Mouse (Mus musculus) cerebral cortex, adult 2 months (tissue): ENCODE data around the gene Nup35.

Experiments
- WGBS: fragments of 180-500 bp; shearing (Covaris S2); methylation state at CpG from one replicate; pipeline ENCODE4 v1.1.7; 2018; 5-methylcytosine and 5-hydroxymethylcytosine counted together

The Nup35 gene

DNA sequence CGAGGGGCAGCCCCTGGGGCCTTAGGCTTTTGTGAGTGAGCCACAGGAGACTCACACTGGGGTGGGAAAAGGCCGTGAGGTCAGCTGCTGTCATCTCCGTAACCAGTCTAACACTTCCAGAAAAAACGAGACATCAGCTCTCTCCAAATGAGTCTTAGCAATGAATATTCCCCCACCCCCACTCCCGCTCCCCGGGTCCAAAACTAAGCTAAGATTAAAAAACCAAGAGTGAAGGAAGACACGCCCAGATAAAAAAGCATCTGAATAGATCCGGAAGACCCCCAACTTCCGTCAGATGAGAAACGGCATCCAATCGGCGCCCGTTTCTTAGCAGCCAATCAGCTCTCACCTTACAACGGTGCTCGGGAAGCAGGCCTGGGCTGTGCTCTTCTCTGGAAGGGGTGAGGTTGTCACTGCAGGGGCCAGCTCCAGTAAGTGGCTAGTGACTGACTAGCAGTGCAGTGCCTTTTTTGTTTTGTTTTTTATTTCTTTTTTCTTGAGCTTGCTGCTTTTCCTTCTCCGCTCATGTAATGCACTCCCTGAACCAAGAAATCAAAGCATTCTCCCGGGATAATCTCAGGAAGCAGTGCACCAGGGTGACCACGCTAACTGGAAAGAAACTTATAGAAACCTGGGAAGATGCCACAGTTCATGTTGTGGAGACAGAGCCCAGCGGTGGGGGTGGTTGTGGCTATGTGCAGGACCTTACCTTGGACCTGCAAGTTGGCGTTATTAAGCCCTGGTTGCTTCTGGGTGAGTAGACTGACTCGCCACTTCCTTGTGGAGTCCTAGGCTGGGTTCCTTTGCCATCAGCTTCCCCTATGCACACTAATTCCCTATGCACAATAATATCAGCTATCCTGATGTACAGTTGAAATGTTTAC lies at the start of gene Nup35, which contains the start of gene Dusp19:
Gene Nup35, plus strand, starts transcription at position 383 of the 884 bp plus-strand sequence.
Gene Dusp19, plus strand, starts transcription at position 192 of the 884 bp plus-strand sequence.
- WGBS = under 1% methylated on average over 21 of the region's 21 CpGs

- WGBS = 53% methylated on average over 4 of the region's 4 CpGs
Observed at GRCm38 (mm10) chr2:80567411-80567810, 49.6 kb upstream of the Nup35 start.

DNA sequence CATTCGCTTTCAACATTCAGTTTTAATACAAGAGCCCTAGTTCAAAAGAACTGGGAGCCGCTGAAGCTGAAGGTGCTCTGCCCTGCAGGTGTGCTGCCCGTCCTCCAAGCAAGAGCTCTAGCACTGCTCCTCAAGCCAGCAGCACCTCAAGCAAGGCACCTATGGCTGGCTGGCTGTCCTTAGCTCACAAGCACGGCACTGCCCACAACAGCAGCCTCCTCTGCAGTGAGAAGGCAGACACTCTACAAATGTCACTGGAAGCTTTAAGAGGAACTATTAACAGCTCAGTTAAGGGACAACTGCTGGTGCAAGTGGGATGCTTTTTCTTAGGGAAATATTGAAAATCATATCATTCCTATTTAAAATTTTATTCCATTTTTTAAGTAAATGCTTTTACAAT lies 46.4 kb upstream of the Nup35 start:
- 36% methylated on average over 4 of the region's 4 CpGs for WGBS

DNA sequence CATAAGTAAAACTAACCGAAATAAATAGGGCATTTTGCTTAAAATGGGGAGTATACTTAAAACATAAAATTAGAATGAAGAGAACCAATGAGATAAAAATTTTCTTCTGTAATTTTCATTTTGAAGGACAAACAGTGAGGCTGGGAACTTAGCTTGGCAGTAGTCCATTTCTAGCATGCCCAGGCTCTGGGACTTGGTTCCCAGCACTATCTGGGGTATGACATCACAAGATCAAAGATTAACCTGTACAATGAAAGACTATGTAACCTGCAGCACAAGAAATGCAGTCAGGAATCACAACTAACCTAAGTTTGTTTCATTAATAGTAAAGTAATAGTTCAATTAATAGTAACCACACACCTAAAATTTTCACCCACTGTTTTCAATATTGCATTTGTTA lies 39.8 kb upstream of the Nup35 start:
- 83% methylated on average over 1 of the region's 1 CpGs for WGBS

GRCm38 (mm10) chr2:80579253-80579891 lies 37.7 kb upstream of the Nup35 start:
- 9% methylated on average over 6 of the region's 6 CpGs for WGBS

- WGBS = under 1% methylated on average over 65 of the region's 65 CpGs
Observed at GRCm38 (mm10) chr2:80580311-80580961, 36.6 kb upstream of the Nup35 start.

DNA sequence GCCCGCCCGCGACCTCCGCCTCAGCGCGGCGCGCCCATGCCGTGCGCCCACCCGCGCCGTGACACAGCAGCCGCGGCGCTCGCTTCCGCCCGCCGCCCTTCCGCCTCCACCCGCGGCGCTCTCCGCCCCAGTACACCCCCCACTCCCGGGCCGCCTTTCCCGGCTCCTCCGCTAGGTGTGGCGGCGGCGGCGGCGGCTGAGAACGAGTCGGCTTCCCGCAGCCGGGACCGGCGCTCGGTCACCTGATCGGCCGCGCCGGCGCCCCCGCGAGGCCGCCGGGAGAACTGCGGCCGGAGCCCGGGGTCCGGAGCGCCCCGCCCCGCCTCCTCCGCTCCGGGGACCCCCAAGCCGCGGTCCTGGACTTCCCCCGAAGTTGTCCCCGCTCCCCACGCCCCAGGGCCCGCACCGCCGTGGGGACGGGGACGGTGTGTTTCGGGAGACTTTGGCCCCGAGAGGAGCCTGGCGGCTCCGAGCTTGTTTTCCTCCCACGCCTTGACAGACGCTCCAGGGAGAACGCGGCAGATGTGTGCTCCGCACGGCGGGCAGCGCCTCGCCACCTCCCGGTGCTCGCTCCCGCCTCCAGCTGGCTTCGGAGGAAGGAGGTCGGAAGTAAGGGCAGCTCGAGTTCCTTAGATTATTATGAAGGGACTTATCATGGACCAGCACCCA lies 35.9 kb upstream of the Nup35 start, which contains the start of gene Nckap1:
Gene Nckap1, minus strand, starts transcription at position 338 of the 669 bp plus-strand sequence.
- WGBS = under 1% methylated on average over 85 of the region's 88 CpGs

DNA sequence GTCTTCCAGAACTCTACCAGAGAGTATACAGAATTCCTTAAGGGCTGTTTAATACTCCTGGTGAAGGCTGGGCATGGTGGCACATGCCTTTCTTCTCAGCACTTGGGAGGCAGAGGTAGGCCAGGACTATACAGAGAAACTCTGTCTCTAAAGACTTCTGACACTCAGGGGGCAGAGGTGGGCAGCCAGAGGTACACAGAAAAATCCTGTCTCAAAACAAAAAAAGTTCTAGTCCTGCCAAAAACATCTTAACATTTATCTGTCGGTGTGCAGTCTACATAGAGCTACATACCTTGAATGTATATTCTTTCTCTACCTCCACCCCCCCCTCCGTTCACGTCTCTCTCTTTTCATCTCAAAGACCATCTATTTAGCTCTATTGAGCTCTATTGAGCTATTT lies 34.7 kb upstream of the Nup35 start:
- 88% methylated on average over 3 of the region's 3 CpGs for WGBS

DNA sequence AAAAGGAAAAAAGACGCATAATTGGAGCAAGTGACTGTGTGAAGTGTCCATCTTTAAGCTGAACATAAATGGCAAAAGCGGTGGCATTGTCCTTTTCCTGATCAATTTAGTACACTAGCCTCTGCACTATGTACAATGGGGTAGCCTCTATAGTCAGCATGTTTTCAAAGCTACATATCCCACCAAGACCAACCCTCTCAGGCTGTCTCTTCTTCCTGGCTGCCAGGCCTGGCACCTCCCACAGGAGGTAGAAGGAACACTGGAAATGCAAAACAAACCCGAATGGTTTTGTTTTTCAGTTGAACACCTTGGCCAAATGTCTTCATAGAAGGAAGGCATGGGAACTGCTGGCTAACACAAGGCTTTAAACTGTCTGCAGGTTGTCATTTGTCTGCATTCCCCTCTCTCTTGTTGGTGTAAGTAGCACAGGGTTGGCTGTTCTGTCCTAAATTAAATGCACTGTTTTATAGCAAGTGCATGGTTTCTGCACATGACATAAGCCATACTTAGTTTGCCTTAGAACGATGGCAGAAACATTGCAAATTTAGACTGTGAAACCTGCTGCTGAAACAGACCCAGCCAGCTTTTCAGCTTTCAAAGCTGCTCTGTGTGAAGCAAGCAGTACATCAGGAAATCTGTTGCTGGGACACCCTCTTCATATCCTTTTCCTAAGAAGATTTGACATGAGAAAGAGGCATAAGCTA lies 22.7 kb upstream of the Nup35 start:
- 40% methylated on average over 4 of the region's 4 CpGs for WGBS

GRCm38 (mm10) chr2:80596960-80597359 lies 20.1 kb upstream of the Nup35 start:
- WGBS = 33% methylated on average over 5 of the region's 5 CpGs

DNA sequence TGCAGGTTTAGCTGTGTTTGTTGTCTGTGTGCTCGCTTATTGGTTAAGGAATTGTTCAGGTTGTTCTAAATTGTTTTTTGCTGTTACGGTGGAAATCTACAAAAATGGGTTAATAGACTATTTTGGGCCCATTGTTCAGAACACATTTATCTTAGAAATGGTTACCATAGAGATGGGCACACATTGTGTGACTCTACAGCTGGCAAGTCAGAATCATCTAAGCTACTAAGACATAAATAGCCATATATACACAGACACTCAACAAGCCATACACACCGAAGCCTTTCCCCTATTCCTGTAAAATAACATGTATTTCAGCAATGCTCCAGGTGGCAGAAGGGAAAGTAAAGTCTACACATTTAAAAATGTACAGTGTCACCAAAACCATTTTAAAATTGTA lies 17.2 kb upstream of the Nup35 start:
- WGBS = 54% methylated on average over 3 of the region's 3 CpGs

DNA sequence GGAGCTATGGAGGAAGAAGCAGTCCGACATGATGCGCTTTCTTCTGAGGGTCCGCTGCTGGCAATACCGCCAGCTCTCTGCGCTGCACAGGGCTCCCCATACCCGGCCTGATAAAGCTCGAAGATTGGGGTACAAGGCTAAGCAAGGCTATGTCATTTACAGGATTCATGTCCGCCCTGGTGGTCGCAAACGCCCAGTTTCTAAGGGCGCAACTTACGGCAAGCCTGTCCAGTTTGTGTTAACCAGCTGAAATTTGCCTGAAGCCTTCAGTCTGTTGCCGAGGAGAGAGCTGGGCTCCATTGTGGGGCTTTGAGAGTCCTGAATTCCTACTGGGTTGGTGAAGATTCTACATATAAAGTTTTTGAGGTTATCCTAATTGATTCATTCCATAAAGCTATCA lies 14.3 kb upstream of the Nup35 start:
- 96% methylated on average over 13 of the region's 13 CpGs for WGBS

GRCm38 (mm10) chr2:80603771-80604426 lies 13.1 kb upstream of the Nup35 start:
- WGBS = 67% methylated on average over 19 of the region's 19 CpGs

GRCm38 (mm10) chr2:80612286-80612685 lies 4.8 kb upstream of the Nup35 start:
- WGBS = 56% methylated on average over 1 of the region's 1 CpGs

DNA sequence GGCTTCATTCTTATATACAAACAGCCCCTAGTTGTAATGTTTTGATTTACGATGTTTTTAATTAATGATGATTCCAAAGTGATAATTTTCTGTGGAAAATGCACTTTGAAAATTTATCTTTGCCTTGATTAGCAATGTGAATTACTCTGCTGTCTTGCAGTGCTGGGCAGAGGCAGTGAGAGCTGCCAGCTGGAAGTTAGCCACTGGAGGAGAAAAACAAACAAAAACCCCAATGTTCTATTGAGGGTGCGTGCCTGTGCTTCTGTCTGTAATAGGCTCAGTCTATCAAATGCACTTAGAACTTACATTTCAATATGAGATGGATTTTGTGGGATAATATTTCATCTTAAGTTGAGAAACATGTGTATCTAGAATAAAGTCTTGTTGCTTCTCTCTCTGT lies 4.2 kb upstream of the Nup35 start:
- WGBS = 56% methylated on average over 2 of the region's 2 CpGs

- WGBS = 88% methylated on average over 3 of the region's 3 CpGs
Observed at GRCm38 (mm10) chr2:80618991-80619390, 2.0 kb downstream of the Nup35 start.

DNA sequence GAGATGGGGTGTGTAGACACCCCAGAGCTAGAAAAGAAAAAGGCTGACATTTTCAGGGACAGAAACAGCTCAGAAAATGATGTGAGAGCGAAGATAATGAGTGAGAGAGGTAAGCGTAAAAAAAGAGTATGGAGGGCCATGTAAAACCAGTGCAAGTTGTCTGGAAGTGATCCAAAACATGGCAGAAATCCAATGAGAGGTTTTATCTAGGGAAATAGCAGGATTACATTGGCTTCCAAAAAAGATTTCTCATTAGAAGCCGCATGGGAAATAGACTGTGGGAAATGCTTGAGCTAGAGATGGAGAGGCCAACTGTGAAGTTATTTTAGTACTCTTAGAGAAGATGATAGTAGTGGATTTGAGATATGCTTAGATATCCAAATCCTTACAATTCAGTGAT lies 4.9 kb downstream of the Nup35 start:
- 43% methylated on average over 3 of the region's 3 CpGs for WGBS

DNA sequence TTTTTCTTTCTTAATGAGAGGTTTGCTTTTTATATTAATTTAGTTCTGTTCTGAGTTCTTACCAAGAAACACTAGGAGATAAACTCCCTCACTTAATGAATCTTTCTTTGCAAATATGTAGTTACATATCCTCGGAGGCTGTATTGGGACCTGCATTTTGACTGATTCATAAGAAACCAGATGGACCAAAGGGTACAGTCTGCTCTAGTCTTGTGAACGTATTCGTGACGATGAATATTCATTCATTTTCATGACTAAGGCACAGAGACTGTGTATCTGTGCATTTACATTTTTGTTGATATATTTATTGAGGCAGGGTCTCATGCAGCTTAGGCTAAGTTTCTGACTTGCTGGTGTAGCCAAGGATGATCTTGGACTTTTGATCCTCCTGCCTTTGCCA lies 7.5 kb downstream of the Nup35 start:
- WGBS = 67% methylated on average over 4 of the region's 4 CpGs

DNA sequence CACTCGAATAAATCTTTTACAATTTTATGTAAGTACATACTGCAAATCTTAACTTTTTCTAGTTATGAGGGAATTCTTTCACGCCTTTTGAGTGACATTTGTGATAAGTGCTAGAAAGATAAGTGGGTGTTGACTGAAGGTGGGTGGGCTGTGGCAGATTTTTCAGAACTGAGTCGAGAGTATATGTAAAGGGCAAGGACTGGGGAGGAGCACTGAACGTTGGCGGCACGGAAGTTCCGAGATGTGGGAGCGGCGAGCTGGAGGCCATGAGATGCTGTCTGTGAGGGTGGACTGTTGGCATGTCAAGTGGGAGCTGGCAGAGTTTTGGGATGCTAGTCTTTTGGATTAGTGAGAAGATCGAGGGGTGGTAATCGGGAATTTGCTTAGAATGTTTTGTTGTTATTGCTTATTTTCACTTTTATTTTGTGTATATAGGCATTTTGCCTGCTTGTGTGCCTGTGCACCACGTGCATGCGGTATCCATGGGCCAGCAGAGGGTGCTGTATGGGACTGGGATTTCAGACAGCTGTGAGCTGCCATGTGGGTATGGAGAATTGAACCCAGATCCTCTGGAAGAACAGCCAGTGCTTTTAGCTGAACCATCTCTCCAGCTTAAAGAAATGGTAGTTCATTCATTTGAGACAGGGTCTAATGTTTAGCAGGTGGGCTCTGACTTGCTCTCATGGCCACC lies 15.4 kb downstream of the Nup35 start:
- 74% methylated on average over 13 of the region's 13 CpGs for WGBS
